Mouse (Mus musculus) R1 (cell line): ENCODE results near the gene Foxn3.

Experiments
- DNase-seq: peaks from one replicate; pipeline ENCODE4 v3.0.0-alpha.2; 2018; ENCODE audit warnings: low read depth, low spot score

Gene Foxn3

DNA sequence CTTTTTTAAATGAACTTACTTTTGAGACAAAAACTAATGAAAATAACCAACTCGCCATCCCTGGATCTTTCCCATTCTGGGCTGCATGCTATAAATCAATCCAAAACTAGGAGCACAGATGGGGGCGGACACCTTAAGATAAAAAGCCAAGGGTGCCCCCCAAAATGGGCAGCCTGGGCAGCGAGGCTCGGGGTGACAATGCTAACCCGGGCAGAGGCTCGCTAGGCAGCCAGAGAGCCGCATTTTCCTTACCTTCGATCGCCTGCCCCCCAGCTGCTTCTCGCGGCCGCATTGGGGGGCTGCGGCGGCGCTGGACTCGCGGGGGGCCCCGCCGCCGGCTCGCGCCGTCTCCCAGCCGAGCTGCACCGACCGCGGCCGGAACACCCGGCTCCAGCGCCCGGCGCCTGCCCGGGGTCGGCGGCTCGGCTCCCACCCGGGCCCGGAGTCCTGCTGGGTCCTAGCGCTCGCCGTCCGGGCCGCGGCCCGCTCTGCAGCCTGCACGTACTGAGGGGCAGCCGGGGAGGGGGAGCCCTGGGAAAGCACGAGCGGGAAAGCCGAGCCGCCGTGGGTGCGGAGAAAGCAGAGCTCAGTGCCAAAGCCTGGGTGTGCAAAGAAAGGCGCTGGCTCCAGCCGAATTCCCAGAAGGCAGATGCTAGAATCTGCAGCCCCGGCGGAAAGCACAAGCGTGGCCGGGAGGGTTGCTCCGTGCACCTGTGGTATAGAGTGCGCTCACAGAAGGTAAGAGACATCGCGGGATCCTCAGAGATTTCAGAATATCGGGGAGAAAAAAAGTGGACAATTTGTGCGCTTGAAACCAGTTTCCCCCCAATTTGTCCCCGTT lies at the start of gene Foxn3:
Gene Foxn3 (minus strand): TSS at position 364 of the 841 bp plus-strand sequence.
- peak; percentile 79 for DNase-seq

DNA sequence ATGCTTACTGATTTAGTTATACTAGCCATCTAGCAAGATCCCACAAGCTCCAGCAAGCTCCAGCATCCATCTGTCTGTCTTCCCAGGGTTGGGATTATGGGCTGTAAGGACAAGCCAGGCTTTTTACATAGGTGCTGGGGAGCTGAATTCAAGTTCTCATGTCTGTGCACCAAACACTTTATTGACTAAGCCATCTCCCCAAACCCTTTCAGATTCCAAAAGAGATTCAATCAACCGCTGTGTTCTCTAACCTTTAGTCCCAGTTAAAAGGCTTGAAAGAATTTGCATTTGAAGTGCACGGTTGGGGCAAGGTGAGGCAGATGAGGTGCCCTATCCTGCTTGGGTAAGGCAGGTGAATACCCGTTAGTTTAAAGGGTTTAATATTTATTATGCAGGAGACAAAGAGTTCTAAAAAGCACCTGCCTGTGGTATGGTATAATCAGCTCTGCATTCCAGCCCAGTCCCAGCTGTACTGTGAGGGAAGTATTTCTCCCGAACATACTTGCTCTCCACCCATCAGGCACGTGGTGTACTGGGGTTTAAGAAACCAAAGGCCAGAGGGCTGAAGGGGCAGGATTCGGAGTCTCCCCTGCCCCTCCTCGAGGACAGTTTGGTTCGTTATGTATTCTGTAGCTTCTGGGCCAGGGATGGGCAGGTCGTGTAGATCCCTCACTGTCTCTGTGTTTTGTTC lies 48.9 kb upstream of the Foxn3 start:
- DNase-seq: peak; percentile 7

DNA sequence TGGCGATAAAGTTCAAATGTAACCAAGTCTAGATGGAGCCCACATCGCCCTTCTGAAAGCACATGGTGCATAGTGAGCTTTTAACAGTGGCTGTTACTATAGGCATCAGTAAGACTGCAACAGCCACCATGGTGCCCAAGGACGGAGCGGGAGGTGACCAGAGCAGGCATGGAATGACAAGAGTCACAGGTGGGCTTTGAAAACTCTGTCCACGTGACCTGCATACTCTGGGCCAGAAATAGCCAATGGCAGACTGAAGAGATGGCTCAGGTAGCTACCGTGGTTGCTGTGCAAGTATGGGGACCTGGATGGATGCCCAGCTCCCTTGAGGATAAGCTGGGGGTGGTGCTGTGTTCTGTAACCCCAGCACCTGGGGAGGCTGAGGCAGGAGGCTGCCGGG lies 47.5 kb upstream of the Foxn3 start:
- no peak for DNase-seq

DNA sequence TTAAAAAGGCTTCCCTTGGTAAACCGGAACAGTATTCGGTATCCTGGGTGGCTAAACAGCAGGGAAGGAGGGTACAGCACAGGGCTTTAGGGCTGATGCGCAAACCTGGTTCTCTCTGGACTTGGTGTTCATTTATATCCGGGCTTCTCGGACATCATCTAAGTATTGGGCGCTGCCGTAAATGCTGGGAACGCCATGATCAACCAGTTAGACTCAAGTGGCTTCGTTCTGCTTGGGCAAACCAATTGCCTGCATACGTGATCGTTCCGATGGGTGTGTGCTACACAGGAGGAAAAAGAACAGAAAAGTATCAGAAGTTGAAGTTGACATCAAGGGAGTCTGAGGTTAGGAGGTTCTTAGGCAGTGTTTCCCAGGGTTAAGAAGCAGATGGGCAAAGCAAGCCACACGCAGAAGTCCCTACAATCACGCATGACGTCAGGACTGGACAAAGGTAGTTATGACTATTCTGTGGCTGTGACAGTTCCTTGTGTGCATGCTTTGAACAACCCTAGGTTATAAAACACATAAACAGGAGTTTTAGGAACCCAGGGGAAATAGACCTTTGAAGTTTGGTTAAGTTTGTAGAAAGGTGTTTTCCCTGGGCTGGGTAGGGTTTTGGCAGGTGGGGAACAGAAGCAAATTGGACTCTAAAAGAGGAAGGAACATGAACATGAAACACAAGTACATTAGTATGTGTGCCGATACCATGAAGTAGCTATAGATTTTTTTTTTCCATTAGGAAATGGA lies 46.9 kb upstream of the Foxn3 start:
- DNase-seq: no peak

DNA sequence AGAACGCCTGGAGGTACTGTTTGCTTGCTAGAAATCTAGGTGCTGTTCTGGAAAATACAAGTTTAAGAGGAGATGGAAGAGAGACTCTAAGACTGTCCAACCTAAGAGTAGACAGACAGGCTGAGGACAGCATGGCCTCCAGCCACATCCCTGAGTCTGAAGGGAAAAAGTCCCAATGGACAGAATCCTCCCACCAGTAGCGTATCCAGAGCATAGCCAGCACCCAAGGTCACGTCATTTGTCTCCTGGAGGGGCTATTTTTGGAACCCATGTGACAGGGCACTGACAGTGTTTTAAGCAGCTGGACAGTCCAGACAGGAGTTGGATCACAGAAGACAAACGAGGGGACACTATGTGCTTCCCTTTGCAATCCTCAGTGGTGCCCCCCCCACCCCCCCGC lies 46.3 kb upstream of the Foxn3 start:
- no peak for DNase-seq

DNA sequence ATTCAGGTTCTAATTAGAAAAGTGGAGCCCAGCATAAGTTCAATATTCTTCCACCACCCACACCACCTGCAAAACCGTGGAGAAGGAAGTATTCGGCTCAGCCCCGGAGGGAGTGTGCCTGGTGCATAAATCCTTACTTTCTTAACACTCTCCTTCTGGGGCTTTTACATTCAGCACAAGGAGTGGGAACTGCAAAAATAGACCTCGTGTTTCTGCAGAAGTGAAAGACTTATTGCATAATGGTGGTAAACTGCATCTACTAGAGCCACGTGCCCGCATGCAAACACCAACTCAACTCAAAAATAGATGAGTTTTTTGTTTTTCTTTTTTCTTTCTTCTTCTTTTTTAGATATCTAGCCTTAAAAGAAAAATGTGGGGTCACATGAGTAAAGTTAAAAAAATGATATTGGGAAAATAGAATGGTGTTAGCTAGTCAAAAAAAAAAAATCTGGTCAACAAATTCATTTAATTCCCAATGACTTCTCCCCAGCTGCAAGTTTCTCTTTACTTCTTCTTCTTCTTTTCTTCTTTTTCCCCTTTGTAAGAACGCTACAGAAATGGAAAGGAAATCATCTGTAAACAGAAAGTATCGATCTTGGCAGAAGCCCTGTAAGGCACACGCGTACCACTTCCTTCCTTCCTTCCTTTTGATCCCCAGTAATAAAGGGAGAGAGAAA lies 45.0 kb upstream of the Foxn3 start:
- DNase-seq: no peak

DNA sequence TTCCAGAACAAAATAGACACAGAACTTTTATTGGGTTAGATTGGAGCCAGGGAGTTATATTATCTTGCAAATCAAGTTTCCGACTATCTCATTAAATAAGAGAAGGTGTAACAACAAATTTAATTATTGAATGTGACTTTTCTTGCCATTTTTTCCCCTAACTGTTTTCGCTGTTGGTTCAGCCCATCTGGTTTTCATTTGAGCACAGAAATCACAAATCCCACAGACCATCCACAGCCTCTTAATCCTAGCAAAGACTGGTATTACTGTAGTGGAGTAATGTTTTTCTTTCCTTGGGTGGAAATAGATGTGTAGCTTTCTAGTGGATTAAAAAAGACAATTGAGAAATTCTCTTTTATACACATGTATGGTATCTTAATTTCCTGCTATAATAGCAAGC lies 40.0 kb upstream of the Foxn3 start:
- no peak for DNase-seq

DNA sequence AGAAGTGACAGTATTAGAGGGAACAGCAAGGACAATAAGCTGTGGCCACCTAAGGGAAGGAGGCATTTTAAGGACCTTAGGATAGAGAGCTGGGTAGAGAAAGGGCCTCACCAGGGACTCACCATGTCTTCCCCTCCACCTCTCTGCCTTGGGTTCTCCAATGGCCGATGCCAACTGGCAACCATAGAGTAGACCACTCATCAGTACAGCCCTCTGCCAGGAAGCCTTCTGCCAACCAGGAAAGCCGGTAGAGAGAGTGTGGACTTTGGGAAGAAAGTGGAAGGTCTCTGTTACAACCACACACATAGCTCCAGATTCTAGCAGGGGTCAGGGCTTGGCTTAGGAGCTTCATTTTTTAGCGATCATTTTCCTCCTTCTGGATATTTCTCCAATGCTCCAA lies 38.5 kb upstream of the Foxn3 start:
- no peak for DNase-seq

DNA sequence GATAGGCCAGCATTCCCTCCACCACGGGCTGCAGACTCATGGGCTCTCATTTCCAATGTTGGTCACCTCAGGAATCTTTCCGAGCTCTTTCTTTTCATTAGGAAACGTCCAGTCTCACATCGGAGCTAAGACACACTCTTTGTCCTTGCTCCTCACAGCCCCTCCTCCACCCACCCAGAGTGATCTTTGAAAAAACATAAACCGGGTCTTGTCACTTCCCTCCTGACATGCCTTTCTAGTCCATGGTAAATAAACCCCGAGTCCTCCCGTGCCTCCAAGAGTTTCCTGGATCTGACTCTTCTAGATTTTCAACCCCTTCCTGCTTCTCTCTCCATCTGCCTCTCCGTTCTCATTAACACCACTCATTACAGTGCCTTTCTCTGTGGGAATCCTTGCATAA lies 38.0 kb upstream of the Foxn3 start:
- no peak for DNase-seq

DNA sequence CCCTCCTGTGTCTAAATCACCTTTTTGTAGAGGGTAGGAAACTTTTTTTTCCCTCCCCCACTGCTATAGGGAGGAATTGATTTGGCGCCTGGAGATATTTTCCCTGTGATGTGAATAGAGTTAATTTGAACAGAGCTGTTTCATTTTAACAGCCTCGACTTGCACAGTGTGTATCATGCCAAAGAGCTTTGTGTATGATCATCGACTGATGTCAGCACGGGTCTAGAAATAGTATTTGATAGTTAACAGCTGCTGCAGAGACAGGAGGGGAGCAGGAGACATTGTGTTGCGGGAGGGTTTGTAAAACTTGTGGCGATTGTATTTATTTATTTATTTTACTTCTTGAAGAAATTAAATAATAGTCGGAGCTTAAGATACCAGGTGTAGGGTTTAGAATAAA lies 36.2 kb upstream of the Foxn3 start:
- DNase-seq: no peak

DNA sequence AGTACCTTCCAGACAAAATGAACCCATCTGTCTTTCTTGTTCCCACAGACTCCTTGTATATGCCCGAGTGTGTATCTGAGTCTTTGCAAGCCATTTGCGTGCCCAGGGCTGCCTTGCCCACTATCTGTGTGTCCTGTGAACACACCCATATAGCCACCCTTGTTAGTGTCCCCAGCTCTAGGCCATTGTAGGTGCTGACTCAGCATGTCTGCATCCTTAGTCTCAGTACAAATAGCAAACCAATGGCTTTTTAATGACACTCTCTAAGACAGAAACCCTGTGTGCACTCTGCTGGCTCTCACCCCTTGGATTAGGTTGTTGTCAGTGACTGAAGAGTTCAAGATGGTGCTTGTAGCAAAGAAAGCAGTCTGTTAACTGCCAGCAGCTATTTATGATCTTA lies 33.0 kb upstream of the Foxn3 start:
- DNase-seq: no peak

DNA sequence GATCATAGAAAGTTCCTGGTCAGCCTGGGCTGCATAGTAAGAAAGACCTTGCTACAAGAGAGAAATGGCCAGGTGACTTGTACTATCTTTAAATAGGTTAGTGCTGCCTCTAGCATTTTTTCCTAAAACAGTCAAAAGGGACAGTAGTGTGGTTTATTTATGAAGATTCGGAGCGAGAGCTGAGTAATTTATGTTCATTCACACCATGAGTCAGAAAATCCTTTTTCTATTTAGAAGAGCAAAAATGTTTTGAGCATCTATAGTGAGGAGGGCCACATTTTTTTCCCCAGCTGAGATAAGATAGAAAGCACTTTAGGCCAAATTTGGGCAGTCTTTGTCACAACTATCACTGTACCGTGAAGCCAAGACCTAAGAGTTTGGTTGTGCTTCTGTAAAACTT lies 24.0 kb upstream of the Foxn3 start:
- DNase-seq: no peak

DNA sequence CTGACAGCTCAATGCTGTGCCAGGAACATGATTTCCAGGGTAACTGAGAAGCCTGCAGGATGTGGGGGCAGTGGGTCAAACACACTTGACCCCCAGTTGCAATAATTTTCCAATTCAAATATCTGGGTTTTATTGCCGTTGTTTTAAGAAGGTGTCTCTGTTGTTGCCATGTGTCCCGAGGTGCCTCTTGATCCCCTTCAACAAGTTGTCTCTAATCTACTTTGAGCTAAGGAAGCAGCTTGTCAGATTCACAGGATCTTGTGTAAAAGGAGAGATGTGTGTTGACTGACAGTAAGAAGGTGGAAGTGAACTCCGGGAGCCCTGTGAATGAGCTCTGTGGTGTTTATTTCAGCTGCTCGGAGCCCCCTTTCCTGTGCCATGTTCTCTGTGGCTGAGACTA lies 16.6 kb upstream of the Foxn3 start:
- no peak for DNase-seq

DNA sequence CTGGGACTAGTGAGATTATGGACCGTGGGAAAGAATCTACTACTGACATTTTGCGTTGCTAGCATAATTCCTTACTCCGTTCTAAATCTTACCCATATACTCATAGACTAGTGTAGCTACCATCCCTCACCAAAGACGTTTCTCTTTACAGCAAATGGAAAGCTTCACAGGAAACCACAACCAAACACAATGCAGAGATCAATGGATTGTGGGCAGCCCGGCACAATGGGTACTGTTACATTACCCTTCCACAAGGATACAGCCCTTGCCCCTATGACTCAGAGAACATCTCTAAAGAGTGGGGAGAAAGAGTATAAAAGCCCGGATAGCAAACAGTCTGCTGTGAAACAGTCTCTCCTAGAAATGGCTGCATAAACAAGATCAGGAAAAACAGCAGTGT lies 13.3 kb upstream of the Foxn3 start:
- peak; percentile 67 for DNase-seq

DNA sequence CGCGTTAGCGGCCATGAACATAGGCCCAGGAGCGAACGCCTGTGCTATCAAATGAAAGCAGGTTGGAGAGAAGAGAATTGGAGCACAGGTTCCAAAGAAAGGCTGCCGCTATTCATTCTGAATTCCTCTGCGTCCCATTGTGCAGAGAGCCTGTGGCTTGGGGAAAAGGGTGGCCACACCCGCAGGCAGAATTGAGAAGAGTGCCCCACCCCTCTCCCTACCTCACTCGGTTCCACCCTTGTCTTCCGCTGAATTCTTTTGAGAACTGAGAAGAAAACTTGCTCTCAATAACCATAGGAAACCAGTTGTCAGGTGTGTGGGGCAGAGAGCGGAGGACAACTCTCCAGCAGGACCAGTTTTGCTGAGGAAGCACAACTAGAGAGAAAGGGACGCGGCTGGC lies 10.9 kb upstream of the Foxn3 start:
- DNase-seq: peak; percentile 82

DNA sequence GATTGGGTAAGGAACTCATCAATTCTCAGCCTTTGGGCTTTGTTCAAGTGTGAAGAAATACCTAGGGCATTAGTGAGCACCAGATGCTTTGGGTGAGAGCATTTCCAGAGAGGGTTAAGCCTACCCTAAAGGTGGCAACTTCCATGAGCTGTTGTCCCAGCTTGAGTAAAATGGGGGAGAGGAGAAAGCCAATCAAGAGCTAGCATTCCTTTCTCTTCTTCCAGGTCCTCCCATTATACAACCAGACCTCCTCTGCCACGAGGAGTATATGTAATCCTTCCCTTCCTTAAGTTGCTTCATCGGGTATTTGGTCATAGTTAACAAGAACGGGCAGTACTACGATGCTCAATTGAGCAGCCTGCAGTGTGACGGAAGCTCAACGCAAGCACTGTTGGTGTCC lies 9.7 kb upstream of the Foxn3 start:
- DNase-seq: no peak

DNA sequence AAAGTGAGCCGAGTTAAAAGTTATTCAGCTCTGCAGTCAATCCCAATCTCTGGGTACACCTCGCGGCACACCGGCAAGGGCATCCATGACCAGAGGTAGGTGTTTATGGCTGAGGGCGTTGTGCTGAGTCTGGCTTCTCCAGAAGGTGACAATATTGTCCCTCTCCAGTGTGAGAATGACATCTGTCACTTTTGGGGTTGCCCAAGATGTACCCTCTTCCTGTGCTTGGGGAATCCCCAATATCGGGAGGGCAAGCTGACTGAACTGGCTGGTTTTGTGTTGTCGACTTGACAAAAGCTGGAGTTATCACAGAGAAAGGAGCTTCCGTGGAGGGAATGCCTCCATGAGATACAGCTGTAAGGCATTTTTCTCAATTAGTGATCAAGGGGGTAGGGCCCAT lies 8.6 kb upstream of the Foxn3 start:
- no peak for DNase-seq

DNA sequence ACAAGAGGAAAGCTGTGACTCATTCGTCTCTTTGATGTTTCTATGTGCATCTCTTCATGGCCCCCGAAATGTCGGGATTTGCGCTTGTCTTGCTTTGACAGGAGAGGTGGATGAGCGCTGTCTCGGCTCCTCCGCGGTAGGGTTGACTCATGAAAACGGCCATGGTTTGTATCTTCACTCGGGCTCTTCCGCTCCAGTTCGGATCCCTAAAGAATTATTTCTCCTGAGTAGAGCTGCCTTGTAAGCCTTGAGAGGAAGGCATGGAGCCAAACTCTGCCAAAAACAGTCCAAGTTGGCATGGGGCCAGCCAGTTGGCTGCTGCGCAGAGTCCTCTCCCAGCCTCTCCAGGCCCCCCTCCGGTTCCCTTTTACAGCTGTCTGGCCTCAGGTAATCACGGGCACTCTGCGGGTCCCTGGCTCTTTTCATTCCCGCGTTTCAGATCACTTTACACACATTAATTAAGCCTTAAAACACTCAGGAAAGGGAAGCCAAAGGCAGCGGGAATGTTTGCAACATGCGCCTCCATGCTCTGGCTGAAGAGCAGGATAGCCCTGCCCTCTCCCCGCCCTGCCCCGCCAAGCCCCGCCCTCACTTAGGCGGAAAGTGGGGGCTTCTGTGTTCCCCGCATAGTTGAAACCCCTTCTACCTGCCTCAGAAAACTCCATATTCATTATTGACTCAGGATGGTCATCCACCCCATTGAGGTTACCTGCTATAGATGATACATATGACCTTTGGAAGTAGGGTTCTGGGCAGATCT lies 7.0 kb upstream of the Foxn3 start:
- no peak for DNase-seq

DNA sequence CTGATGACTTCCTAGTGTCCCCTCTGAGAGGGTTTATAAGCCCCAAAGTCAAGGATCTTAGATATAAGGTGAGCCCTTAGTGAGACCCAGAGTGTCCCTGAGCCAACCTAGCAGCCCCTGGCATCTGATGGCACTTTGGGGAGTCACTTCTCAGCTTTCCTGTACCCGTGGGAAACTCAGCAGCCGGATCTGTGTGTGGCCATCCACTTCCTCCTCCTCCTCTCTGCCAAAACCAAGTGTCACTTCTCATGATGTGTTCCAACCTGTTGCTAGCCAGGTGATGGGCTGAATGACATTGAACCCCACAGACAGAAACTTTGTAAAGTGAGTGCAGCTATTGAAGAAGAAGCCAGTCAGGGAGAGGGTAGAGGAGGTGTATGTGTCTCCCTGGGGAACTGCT lies 2.2 kb upstream of the Foxn3 start:
- DNase-seq: no peak

DNA sequence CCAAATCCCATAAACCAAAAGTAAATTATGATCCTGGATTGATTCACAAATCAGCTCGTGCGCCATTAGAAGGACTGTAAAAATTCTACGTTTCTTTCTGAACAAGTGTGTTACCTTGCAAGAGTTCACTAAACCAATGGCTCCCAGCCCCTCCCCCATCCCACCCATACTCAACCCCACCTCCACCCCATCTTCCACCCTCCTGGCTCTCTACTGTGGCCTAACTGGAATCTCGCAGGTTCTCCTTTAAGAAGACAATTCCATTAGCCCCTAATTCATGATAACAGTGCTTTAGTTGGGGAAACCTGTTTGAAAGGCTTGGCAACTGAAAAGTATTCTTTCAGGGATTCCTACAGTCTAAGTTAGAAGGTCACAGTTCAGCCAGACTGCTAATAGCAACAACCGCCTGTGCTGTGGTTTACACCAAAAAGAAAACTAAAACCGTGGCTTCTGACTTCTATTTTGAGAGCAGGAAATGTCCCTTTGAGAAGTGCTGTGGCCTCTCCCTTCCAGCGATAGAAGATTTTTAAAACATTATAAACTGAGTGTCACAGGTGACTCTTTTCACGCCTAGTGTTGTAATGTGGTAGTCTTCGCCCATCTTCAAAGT lies 1.0 kb upstream of the Foxn3 start:
- no peak for DNase-seq

DNA sequence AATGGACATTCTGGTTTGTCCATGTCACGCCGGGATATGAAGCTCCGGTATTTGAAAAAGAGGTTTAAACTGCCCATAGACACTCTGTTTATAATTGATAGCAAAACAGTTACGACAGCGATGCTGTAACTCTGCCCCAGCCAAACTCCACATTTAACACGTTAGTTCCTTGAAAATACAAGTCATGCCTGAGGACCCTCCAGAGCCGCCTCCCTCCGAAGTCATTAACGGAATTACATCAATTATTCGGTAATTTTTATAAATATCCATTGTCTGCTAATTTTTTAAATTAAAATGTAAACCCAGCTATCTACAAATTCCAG lies 554 bp downstream of the Foxn3 start:
- no peak for DNase-seq
